Mouse (Mus musculus) liver, adult (tissue): ENCODE results near the gene Bik.

ENCODE experiments used
- GATA4 ChIP-seq: IDR thresholded peaks from 2 replicates; pipeline ENCODE4 v1.6.1; 2014; ENCODE audit warnings: mild to moderate bottlenecking, low read length; ENCODE audit not compliant: insufficient replicate concordance

Gene Bik

GRCm38 (mm10) chr15:83583419-83584156, 56.9 kb downstream of the Bik start:
- no peak for TF ChIP-seq GATA4

DNA sequence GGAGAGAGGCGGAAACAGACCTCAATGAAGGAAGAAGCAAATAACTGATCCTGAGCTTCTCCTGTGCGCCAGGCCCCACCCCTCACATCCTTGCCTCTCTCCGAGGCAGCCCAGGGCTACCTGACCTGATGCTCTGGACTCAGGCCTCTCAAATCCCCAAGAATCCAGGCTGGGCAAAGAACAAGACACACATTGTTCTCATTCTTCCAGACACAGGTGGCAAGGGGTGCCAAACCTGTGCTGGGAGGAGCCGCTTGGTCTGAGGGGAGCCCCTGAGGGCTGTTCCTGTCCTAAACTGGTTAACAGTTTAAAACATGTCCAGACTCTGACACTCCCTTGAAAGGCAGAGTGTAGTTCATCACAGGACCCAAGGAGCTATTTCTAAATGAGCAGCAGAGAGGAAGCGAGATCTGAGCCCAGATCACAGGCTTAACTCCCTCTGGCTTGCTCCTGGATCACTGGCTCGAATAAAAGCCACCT, 58.1 kb downstream of the Bik start:
- TF ChIP-seq GATA4: no peak

GRCm38 (mm10) chr15:83590841-83591240, 64.2 kb downstream of the Bik start:
- no peak for TF ChIP-seq GATA4

- TF ChIP-seq GATA4: no peak
These were observed 65.1 kb downstream of the Bik start for GRCm38 (mm10) chr15:83591758-83592157.

DNA sequence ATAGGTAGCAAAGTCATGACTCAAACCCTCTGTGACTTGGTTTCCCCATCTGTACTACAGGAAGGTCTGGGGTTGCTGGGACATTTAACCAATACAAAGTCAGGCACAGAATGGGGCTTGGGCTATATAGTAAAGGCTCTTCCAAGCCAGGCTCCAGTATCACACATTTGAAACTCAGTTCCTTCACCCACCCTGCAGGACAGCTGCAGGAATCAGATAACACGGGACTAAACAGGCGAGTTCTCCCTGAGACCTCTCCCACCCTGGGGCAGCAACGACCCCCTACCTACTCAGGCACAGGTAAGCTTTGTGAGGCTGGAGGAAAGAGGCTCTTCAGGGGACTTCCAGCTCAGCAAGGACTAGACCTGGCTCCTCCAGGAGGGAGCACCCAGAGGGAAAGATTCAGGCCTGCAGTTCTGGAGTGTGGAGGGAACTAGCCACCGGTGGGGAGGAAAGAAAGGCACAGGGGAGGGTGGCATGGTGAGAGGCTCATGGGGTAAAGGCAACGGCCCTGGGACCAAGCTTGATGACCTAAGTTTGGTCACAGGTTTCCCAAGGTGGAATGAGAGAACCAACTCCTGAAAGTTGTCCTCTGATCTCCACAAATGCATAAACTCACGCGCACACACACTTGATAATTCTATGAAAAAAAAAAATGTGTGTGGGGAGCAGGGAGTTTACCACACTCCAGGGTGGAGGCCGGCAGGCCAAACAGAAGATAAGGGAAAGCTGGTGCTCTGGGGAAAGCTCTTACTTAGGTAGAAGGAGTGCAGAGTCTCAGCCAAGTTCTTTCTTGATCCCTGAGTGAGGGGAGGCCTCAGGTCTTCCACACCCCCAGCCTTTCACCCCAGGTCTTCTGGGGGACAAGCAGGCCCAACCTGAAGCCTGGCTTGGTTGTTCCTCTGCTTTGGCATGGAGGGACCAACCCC, 65.9 kb downstream of the Bik start:
- no peak for TF ChIP-seq GATA4

DNA sequence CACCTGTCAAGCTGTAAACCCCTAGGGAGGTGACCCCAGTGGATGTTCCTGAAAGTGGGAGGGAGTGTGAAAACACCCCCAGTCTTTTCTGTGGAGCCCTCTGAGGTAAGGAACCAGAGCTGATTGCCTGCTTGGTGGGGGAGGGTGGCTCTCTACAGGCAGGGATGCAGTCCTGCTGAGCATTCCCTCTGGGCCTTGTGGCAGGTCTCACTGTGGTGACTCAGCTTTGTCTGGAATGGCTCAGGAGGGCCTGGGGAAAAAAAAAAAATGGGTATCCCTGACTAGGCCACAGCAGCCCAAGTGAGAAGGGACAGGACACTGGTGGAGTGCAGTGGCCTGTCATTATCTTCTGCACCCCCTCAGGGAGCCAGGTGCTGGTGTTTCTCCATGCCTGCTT, 66.5 kb downstream of the Bik start:
- TF ChIP-seq GATA4: no peak

DNA sequence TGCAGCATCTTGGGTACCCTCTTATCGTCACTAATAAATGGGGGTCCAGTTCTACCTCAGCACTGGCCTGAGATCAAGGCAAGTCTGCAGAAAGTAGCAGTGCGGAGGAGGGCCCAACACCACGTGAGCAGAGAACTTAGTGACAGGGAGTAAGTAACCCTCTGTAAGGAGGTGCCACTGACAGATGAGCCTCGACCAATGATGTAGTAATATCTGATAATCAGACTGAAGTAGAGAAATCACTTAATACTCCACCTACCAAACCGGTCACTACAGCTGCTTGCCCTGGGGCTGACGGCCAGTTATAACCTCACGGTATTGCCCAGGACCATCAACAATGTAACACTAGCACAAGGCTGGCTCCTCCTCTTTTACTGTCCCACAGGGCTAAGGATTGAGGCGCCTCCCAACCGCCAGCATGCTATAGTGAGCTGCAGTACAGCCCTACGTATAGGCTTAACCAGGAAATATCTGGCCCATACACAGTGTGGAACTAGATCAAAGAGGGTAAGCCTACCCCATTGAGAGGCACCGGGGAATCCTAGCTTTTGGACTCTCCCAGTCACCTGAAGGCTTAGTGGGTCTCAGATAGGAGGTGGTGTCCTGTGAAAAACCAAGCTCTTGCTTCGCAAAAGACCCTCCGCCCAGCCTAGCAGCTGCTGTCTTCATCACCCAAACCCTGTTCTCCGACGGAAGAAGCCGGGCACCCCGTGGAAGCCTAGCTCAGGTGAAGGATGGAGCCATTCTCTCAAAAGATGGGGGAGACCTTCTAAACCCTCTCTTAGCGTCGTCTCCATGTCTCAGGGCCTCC, 67.2 kb downstream of the Bik start:
- no peak for TF ChIP-seq GATA4
